Mouse (Mus musculus) cerebral cortex, adult 2 months (tissue): ENCODE data around the gene Gfi1b.

ENCODE experiments used
- WGBS: fragments of 180-500 bp; shearing (Covaris S2); methylation state at CpG from one replicate; pipeline ENCODE4 v1.1.7; 2018; 5-methylcytosine and 5-hydroxymethylcytosine counted together

Gfi1b gene

GRCm38 (mm10) chr2:28621111-28621510 is 671 bp downstream of the Gfi1b start:
- 17% methylated on average over 2 of the region's 2 CpGs for WGBS

GRCm38 (mm10) chr2:28620522-28620921 is 1.3 kb downstream of the Gfi1b start:
- WGBS, result 49% methylated on average over 10 of the region's 10 CpGs

GRCm38 (mm10) chr2:28619369-28619768 is 2.4 kb downstream of the Gfi1b start:
- 92% methylated on average over 6 of the region's 6 CpGs for WGBS

- WGBS, result 86% methylated on average over 6 of the region's 6 CpGs
Measured at GRCm38 (mm10) chr2:28618777-28619336, 2.9 kb downstream of the Gfi1b start.

- 78% methylated on average over 8 of the region's 8 CpGs for WGBS
Measured at GRCm38 (mm10) chr2:28617498-28618486, 4.0 kb downstream of the Gfi1b start.

GRCm38 (mm10) chr2:28616874-28617273 is 4.9 kb downstream of the Gfi1b start:
- 90% methylated on average over 9 of the region's 9 CpGs for WGBS

GRCm38 (mm10) chr2:28616358-28616757 is 5.4 kb downstream of the Gfi1b start:
- WGBS, result 49% methylated on average over 5 of the region's 5 CpGs

GRCm38 (mm10) chr2:28613599-28613998 is 8.2 kb downstream of the Gfi1b start:
- 94% methylated on average over 10 of the region's 10 CpGs for WGBS

GRCm38 (mm10) chr2:28612436-28613063 is 9.2 kb downstream of the Gfi1b start:
- 86% methylated on average over 10 of the region's 10 CpGs for WGBS

GRCm38 (mm10) chr2:28611407-28611787 is 10.4 kb downstream of the Gfi1b start:
- WGBS, result 85% methylated on average over 17 of the region's 17 CpGs

- 74% methylated on average over 12 of the region's 12 CpGs for WGBS
Measured at GRCm38 (mm10) chr2:28610716-28611406, 10.9 kb downstream of the Gfi1b start.

- WGBS, result 95% methylated on average over 10 of the region's 10 CpGs
Measured at GRCm38 (mm10) chr2:28609851-28610250, 11.9 kb downstream of the Gfi1b start.

GRCm38 (mm10) chr2:28607341-28608165 is 14.2 kb downstream of the Gfi1b start:
- WGBS, result 64% methylated on average over 10 of the region's 10 CpGs

- WGBS, result 64% methylated on average over 8 of the region's 8 CpGs
Measured at GRCm38 (mm10) chr2:28606601-28607340, 15.0 kb downstream of the Gfi1b start.

GRCm38 (mm10) chr2:28605789-28606541 is 15.8 kb downstream of the Gfi1b start:
- WGBS, result 68% methylated on average over 14 of the region's 14 CpGs

GRCm38 (mm10) chr2:28603542-28603941 is 18.2 kb downstream of the Gfi1b start:
- WGBS, result 88% methylated on average over 5 of the region's 5 CpGs

GRCm38 (mm10) chr2:28601720-28602590 is 19.8 kb downstream of the Gfi1b start:
- WGBS, result 81% methylated on average over 12 of the region's 12 CpGs

- 78% methylated on average over 6 of the region's 6 CpGs for WGBS
Measured at GRCm38 (mm10) chr2:28599569-28599900, 22.2 kb downstream of the Gfi1b start.
